Mouse (Mus musculus) embryonic fibroblast, embryonic 13.5 days (primary cell): ENCODE measurements around the gene Gm17359.

Experiments used
- CTCF ChIP-seq: IDR thresholded peaks from 2 replicates; pipeline ENCODE4 v1.5.1; 2011; ENCODE audit warnings: mild to moderate bottlenecking, control low read depth, low read length, moderate library complexity, borderline replicate concordance; ENCODE audit not compliant: insufficient read depth
- POLR2A ChIP-seq: IDR thresholded peaks from 2 replicates; pipeline ENCODE4 v1.6.1; 2011; ENCODE audit warnings: low read depth, mild to moderate bottlenecking, control low read depth, low read length, moderate library complexity

GRCm38 (mm10) chr3:79368306-79368705, 31.8 kb downstream of the Gm17359 start:
- TF ChIP-seq CTCF (no peak), POLR2A (no peak)
